Mouse (Mus musculus) MEL (cell line): ENCODE measurements around the gene Runx1. TPM values are rescaled to one million over a fixed set of nuclear protein-coding genes. Genes with fewer than 3 reads are reported as not detected.

ENCODE experiments used
- DNase-seq: peaks from one replicate; pipeline ENCODE4 v3.0.0; 2011; ENCODE audit warnings: low read depth, low spot score
- H3K27ac ChIP-seq: 2 replicates; pipeline ENCODE4 v1.5.1; 2012; ENCODE audit warnings: low read depth, mild to moderate bottlenecking, control low read depth, low read length, moderate library complexity; ENCODE audit not compliant: control insufficient read depth
- H3K27me3 ChIP-seq, 2 experiments: fragments of 150-350 bp in 1 of 2; sonication (generic) in 1 of 2; 2 replicates each; pipeline ENCODE4 v1.6.1; 2012; ENCODE audit warnings: low read length in 2 of 2, mild to moderate bottlenecking in 2 of 2, improper control_type of control experiment in 1 of 2, moderate library complexity in 1 of 2; ENCODE audit not compliant: insufficient read depth in 2 of 2, control insufficient read depth in 1 of 2
- H3K36me3 ChIP-seq, 2 experiments: 2 replicates each; pipeline ENCODE4 v1.6.1; 2012 to 2014; ENCODE audit warnings: low read length in 2 of 2, improper control_type of control experiment in 1 of 2, inconsistent platforms in 1 of 2, mild to moderate bottlenecking in 1 of 2; ENCODE audit not compliant: insufficient read depth in 2 of 2, control insufficient read depth in 1 of 2
- H3K4me1 ChIP-seq, 2 experiments: fragments of 150-350 bp in 1 of 2; sonication (generic) in 1 of 2; 2 replicates each; pipeline ENCODE4 v1.6.1; 2012; ENCODE audit warnings: low read length in 2 of 2, improper control_type of control experiment in 1 of 2, mild to moderate bottlenecking in 1 of 2; ENCODE audit not compliant: insufficient read depth in 2 of 2, control insufficient read depth in 1 of 2
- H3K4me3 ChIP-seq, 2 experiments: fragments of 150-350 bp in 1 of 2; sonication (generic) in 1 of 2; 2 replicates each; pipeline ENCODE4 v1.5.1; 2012; ENCODE audit warnings: low read depth in 2 of 2, low read length in 2 of 2, mild to moderate bottlenecking in 2 of 2, moderate library complexity in 2 of 2, control low read depth in 1 of 2, improper control_type of control experiment in 1 of 2; ENCODE audit not compliant: control insufficient read depth in 1 of 2, insufficient read depth in 1 of 2
- H3K79me2 ChIP-seq: 2 replicates; pipeline ENCODE4 v1.6.1; 2012; ENCODE audit warnings: mild to moderate bottlenecking, low read length, moderate library complexity; ENCODE audit not compliant: control insufficient read depth, poor library complexity, insufficient read depth
- H3K9ac ChIP-seq: 2 replicates; pipeline ENCODE4 v1.6.1; 2012; ENCODE audit warnings: low read depth, mild to moderate bottlenecking, control low read depth, low read length, moderate library complexity; ENCODE audit not compliant: control insufficient read depth, poor library complexity, severe bottlenecking
- H3K9me3 ChIP-seq: fragments of 150-350 bp; sonication (generic); replicated peaks from 2 replicates; pipeline ENCODE4 v1.6.1; 2012; ENCODE audit warnings: mild to moderate bottlenecking, low read length, improper control_type of control experiment, moderate library complexity; ENCODE audit not compliant: insufficient read depth
- CHD2 ChIP-seq: IDR thresholded peaks from 2 replicates; pipeline ENCODE4 v1.6.1; 2011; ENCODE audit warnings: low read length, improper control_type of control experiment
- ELF1 ChIP-seq: IDR thresholded peaks from 2 replicates; pipeline ENCODE4 v1.6.1; 2014; ENCODE audit warnings: low read depth, mild to moderate bottlenecking, inconsistent platforms, low read length, improper control_type of control experiment, moderate library complexity
- EP300 ChIP-seq, 2 experiments: IDR thresholded peaks; 2 replicates each; pipeline ENCODE4 v1.6.1; 2011; ENCODE audit warnings: improper control_type of control experiment in 2 of 2, low read length in 2 of 2, low read depth in 1 of 2, mild to moderate bottlenecking in 1 of 2
- GATA1 ChIP-seq: IDR thresholded peaks from 2 replicates; pipeline ENCODE4 v1.6.1; 2011; ENCODE audit warnings: low read depth, low read length, improper control_type of control experiment
- JUND ChIP-seq: IDR thresholded peaks from 2 replicates; pipeline ENCODE4 v1.6.1; 2011; ENCODE audit warnings: low read depth, mild to moderate bottlenecking, improper control_type of control experiment, low read length
- MAZ ChIP-seq: IDR thresholded peaks from 2 replicates; pipeline ENCODE4 v1.6.1; 2012; ENCODE audit warnings: low read depth, mild to moderate bottlenecking, inconsistent platforms, low read length, improper control_type of control experiment
- MEF2A ChIP-seq: IDR thresholded peaks from 2 replicates; pipeline ENCODE4 v1.6.1; 2014; ENCODE audit warnings: low read depth, mild to moderate bottlenecking, inconsistent platforms, low read length, improper control_type of control experiment; ENCODE audit not compliant: poor library complexity, insufficient replicate concordance, severe bottlenecking; ENCODE audit errors: extremely low read depth
- MXI1 ChIP-seq: IDR thresholded peaks from 2 replicates; pipeline ENCODE4 v1.6.1; 2011; ENCODE audit warnings: mild to moderate bottlenecking, low read depth, low read length, improper control_type of control experiment
- MYB ChIP-seq: IDR thresholded peaks from 2 replicates; pipeline ENCODE4 v1.6.1; 2011; ENCODE audit warnings: mild to moderate bottlenecking, low read depth, low read length, improper control_type of control experiment
- MYC ChIP-seq: IDR thresholded peaks from 2 replicates; pipeline ENCODE4 v1.6.1; 2011; ENCODE audit warnings: low read depth, mild to moderate bottlenecking, low read length, improper control_type of control experiment, moderate library complexity
- NRF1 ChIP-seq: IDR thresholded peaks from 2 replicates; pipeline ENCODE4 v1.6.1; 2014; ENCODE audit warnings: low read depth, mild to moderate bottlenecking, inconsistent platforms, low read length, improper control_type of control experiment, moderate library complexity; ENCODE audit not compliant: poor library complexity, insufficient read depth, severe bottlenecking
- POLR2A ChIP-seq, 2 experiments: IDR thresholded peaks; 2 replicates each; pipeline ENCODE4 v1.6.1; 2011 to 2012; ENCODE audit warnings: low read length in 2 of 2, mild to moderate bottlenecking in 2 of 2, control low read depth in 1 of 2, improper control_type of control experiment in 1 of 2, low read depth in 1 of 2, moderate library complexity in 1 of 2; ENCODE audit not compliant: control insufficient read depth in 1 of 2, insufficient read depth in 1 of 2, poor library complexity in 1 of 2
- POLR2AphosphoS5 ChIP-seq: IDR thresholded peaks from 2 replicates; pipeline ENCODE4 v1.6.1; 2012; ENCODE audit warnings: low read depth, borderline replicate concordance, mild to moderate bottlenecking, inconsistent platforms, low read length, moderate library complexity, mixed read lengths
- RAD21 ChIP-seq: IDR thresholded peaks from 2 replicates; pipeline ENCODE4 v1.6.1; 2011; ENCODE audit warnings: mild to moderate bottlenecking, low read depth, low read length, improper control_type of control experiment
- RCOR1 ChIP-seq: IDR thresholded peaks from 2 replicates; pipeline ENCODE4 v1.6.1; 2012; ENCODE audit warnings: low read depth, mild to moderate bottlenecking, inconsistent platforms, low read length, improper control_type of control experiment
- SIN3A ChIP-seq: IDR thresholded peaks from 2 replicates; pipeline ENCODE4 v1.6.1; 2012; ENCODE audit warnings: low read length, improper control_type of control experiment, inconsistent platforms
- SMC3 ChIP-seq: IDR thresholded peaks from 2 replicates; pipeline ENCODE4 v1.6.1; 2011; ENCODE audit warnings: low read depth, low read length, improper control_type of control experiment
- TAL1 ChIP-seq: IDR thresholded peaks from 2 replicates; pipeline ENCODE4 v1.6.1; 2012; ENCODE audit warnings: mild to moderate bottlenecking, inconsistent platforms, low read length, moderate library complexity, mixed read lengths
- TCF12 ChIP-seq: IDR thresholded peaks from 2 replicates; pipeline ENCODE4 v1.6.1; 2014; ENCODE audit warnings: low read depth, mild to moderate bottlenecking, inconsistent platforms, low read length, improper control_type of control experiment, moderate library complexity
- UBTF ChIP-seq: IDR thresholded peaks from 2 replicates; pipeline ENCODE4 v1.6.1; 2012; ENCODE audit warnings: low read depth, mild to moderate bottlenecking, inconsistent platforms, low read length, improper control_type of control experiment, moderate library complexity, borderline replicate concordance; ENCODE audit not compliant: insufficient read depth
- USF1 ChIP-seq: IDR thresholded peaks from 2 replicates; pipeline ENCODE4 v1.6.1; 2014; ENCODE audit warnings: low read depth, mild to moderate bottlenecking, inconsistent platforms, low read length, improper control_type of control experiment, moderate library complexity
- USF2 ChIP-seq, 2 experiments: IDR thresholded peaks; 2 replicates each; pipeline ENCODE4 v1.6.1; 2011 to 2012; ENCODE audit warnings: improper control_type of control experiment in 2 of 2, low read length in 2 of 2, borderline replicate concordance in 1 of 2, inconsistent platforms in 1 of 2, low read depth in 1 of 2, mild to moderate bottlenecking in 1 of 2; ENCODE audit not compliant: insufficient read depth in 1 of 2
- ZNF384 ChIP-seq: IDR thresholded peaks from 2 replicates; pipeline ENCODE4 v1.6.1; 2012; ENCODE audit warnings: low read depth, mild to moderate bottlenecking, inconsistent platforms, low read length, improper control_type of control experiment
- polyA plus RNA-seq, 2 experiments: library from polyadenylated mRNA; stranded (reverse) in 1 of 2; unstranded in 1 of 2; fragments of >175 nt in 1 of 2; fragments of >200 nt in 1 of 2; gene quantifications; 2 replicates each; pipeline versions ENCODE4 v1.2.1 to v1.2.4; 2012; ENCODE audit warnings: low replicate concordance in 2 of 2, low read depth in 1 of 2; ENCODE audit not compliant: insufficient read length in 2 of 2, insufficient read depth in 1 of 2, missing spikeins in 1 of 2
- total RNA-seq: library from RNA; depleted of rRNA; stranded (reverse); fragments of 300-350 nt; gene quantifications from 2 replicates; pipeline ENCODE4 v1.2.3, GENCODE M21; 2012

The Runx1 gene
- total and polyA plus RNA-seq, 3 experiments: 14.3 to 23.5 TPM; not detected in 1

GRCm38 (mm10) chr16:92874015-92874414 is 48.1 kb upstream of the Runx1 start (continued):
- no peak for TF ChIP-seq ZNF384
- TF ChIP-seq UBTF: no peak
- peak; percentile 71; the same call in 1 of the 2 replicates for TF ChIP-seq MYC
- TF ChIP-seq CHD2: peak; percentile 38; the same call in 1 of the 2 replicates
- peak; percentile 92 for TF ChIP-seq GATA1
- 0 out of 2 replicates have a peak, but pooled peaks have one; percentile 58 for TF ChIP-seq ELF1
- no peak for TF ChIP-seq USF2 (IDR thresholded peaks at IDR 0.05; ENCODE audit: borderline replicate concordance in 1 of 2, insufficient read depth in 1 of 2, low read depth in 1 of 2, low read length in 2 of 2)
- TF ChIP-seq, all 39 proteins: peak for 14

- H3K36me3 ChIP-seq: peaks cover 0 to 21% of the 10 kb centered on the region in 2 experiments; a peak in 2 of 4 replicates
- TF ChIP-seq RCOR1: no peak
- TF ChIP-seq MYC: no peak
- TF ChIP-seq MAZ: no peak
- TF ChIP-seq NRF1: no peak
- no peak for TF ChIP-seq SIN3A
- TF ChIP-seq SMC3: no peak
- TF ChIP-seq MYB: no peak
- TF ChIP-seq USF1: no peak
- no peak for TF ChIP-seq JUND
- no peak for TF ChIP-seq UBTF
- no peak for TF ChIP-seq POLR2A (IDR thresholded peaks at IDR 0.05; ENCODE audit: control insufficient read depth in 1 of 2, insufficient read depth in 1 of 2, low read depth in 1 of 2, low read length in 2 of 2, poor library complexity in 1 of 2)
- no peak for TF ChIP-seq ZNF384
- TF ChIP-seq RAD21: no peak
- H3K79me2 ChIP-seq: no peaks in the 10 kb centered on the region
- H3K9me3 ChIP-seq: no peaks in the 10 kb centered on the region
- H3K27ac ChIP-seq: no peak overlapping the region
- H3K9ac ChIP-seq: no peak overlapping the region
- DNase-seq: no peak
- H3K4me3 ChIP-seq: no peak overlapping the region
- H3K4me1 ChIP-seq: peaks cover 6 to 43% of the 10 kb centered on the region in 2 experiments
- H3K27me3 ChIP-seq: no peaks in the 10 kb centered on the region
Measured at GRCm38 (mm10) chr16:92871728-92872127, 45.8 kb upstream of the Runx1 start.

- peak overlapping the region; percentile 6 for H3K27ac ChIP-seq
- no peaks in the 10 kb centered on the region for H3K9me3 ChIP-seq
- H3K4me1 ChIP-seq: peaks cover 3 to 33% of the 10 kb centered on the region in 2 experiments
- no peak overlapping the region for H3K9ac ChIP-seq
- no peaks in the 10 kb centered on the region for H3K27me3 ChIP-seq
- no peak for TF ChIP-seq POLR2AphosphoS5
- TF ChIP-seq TCF12: peak; percentile 12; the same call in 1 of the 2 replicates
- peak; percentile 47 to 61; a peak in 3 of 4 replicates for TF ChIP-seq EP300 (IDR thresholded peaks at IDR 0.05; ENCODE audit: low read depth in 1 of 2, low read length in 2 of 2)
- no peak for TF ChIP-seq USF1
- TF ChIP-seq ELF1: 0 out of 2 replicates have a peak, but pooled peaks have one; percentile 10
- TF ChIP-seq RCOR1: 0 out of 2 replicates have a peak, but pooled peaks have one; percentile 21
- TF ChIP-seq GATA1: peak; percentile 28; the same call in 1 of the 2 replicates
- TF ChIP-seq TAL1: peak; percentile 21; the same call in 1 of the 2 replicates
- TF ChIP-seq MEF2A: 0 out of 2 replicates have a peak, but pooled peaks have one; percentile 21
- no peak for TF ChIP-seq MXI1
- 0 out of 2 replicates have a peak, but pooled peaks have one; percentile 35 for TF ChIP-seq SIN3A
- TF ChIP-seq JUND: no peak
- peak; percentile 65 for DNase-seq
- peaks cover 0 to 13% of the 10 kb centered on the region in 2 experiments; a peak in 2 of 4 replicates for H3K36me3 ChIP-seq
- no peaks in the 10 kb centered on the region for H3K79me2 ChIP-seq
- H3K4me3 ChIP-seq: no peak overlapping the region
Measured at GRCm38 (mm10) chr16:92868550-92868949, 42.6 kb upstream of the Runx1 start.
